Mouse (Mus musculus): ENCODE data around the gene Ica1.
A peak's percentile ranks its signal among the peaks of the same experiment; 100 is the strongest.

Gene Ica1

GRCm38 (mm10) chr6:8778296-8778649, at the start of gene Ica1:
Ica1 (minus strand) TSS chr6:8778488.
- peak; percentile 29 for DNase-seq (ENCODE audit: low spot score)

- DNase-seq (ENCODE audit: low spot score) = no peak
These were observed 41.6 kb upstream of the Ica1 start for GRCm38 (mm10) chr6:8819866-8820265.

- DNase-seq (ENCODE audit: low spot score) = no peak
These were observed 36.2 kb upstream of the Ica1 start for GRCm38 (mm10) chr6:8814332-8815002.

GRCm38 (mm10) chr6:8802561-8803150, 24.4 kb upstream of the Ica1 start:
- DNase-seq (ENCODE audit: low spot score) = no peak

GRCm38 (mm10) chr6:8792385-8792784, 14.1 kb upstream of the Ica1 start:
- DNase-seq (ENCODE audit: low spot score) = no peak

GRCm38 (mm10) chr6:8791781-8792180, 13.5 kb upstream of the Ica1 start:
- DNase-seq (ENCODE audit: low spot score) = no peak

GRCm38 (mm10) chr6:8780618-8781017, 2.3 kb upstream of the Ica1 start:
- DNase-seq (ENCODE audit: low spot score) = no peak

- DNase-seq (ENCODE audit: low spot score) = peak; percentile 61
These were observed 635 bp downstream of the Ica1 start for GRCm38 (mm10) chr6:8777411-8778295.

GRCm38 (mm10) chr6:8771539-8771938, 6.7 kb downstream of the Ica1 start:
- no peak for DNase-seq (ENCODE audit: low spot score)

- no peak for DNase-seq (ENCODE audit: low spot score)
These were observed 7.9 kb downstream of the Ica1 start for GRCm38 (mm10) chr6:8770341-8770740.

- DNase-seq (ENCODE audit: low spot score) = no peak
These were observed 8.5 kb downstream of the Ica1 start for GRCm38 (mm10) chr6:8769803-8770202.

- DNase-seq (ENCODE audit: low spot score) = no peak
These were observed 11.6 kb downstream of the Ica1 start for GRCm38 (mm10) chr6:8766652-8767051.

- DNase-seq (ENCODE audit: low spot score) = no peak
These were observed 12.5 kb downstream of the Ica1 start for GRCm38 (mm10) chr6:8765801-8766200.

- DNase-seq (ENCODE audit: low spot score) = no peak
These were observed 13.2 kb downstream of the Ica1 start for GRCm38 (mm10) chr6:8765064-8765463.

GRCm38 (mm10) chr6:8760708-8761294, 17.5 kb downstream of the Ica1 start:
- no peak for DNase-seq (ENCODE audit: low spot score)

- DNase-seq (ENCODE audit: low spot score) = no peak
These were observed 18.4 kb downstream of the Ica1 start for GRCm38 (mm10) chr6:8759901-8760300.

- no peak for DNase-seq (ENCODE audit: low spot score)
These were observed 22.5 kb downstream of the Ica1 start for GRCm38 (mm10) chr6:8755760-8756276.

- DNase-seq (ENCODE audit: low spot score) = no peak
These were observed 23.8 kb downstream of the Ica1 start for GRCm38 (mm10) chr6:8754486-8754885.

GRCm38 (mm10) chr6:8753723-8754036, 24.6 kb downstream of the Ica1 start:
- DNase-seq (ENCODE audit: low spot score) = no peak

- DNase-seq (ENCODE audit: low spot score) = no peak
These were observed 25.1 kb downstream of the Ica1 start for GRCm38 (mm10) chr6:8752984-8753722.

GRCm38 (mm10) chr6:8744886-8745285, 33.4 kb downstream of the Ica1 start:
- no peak for DNase-seq (ENCODE audit: low spot score)

- no peak for DNase-seq (ENCODE audit: low spot score)
These were observed 34.0 kb downstream of the Ica1 start for GRCm38 (mm10) chr6:8744273-8744785.
